Mouse (Mus musculus): ENCODE measurements around the gene Cep83.
"Not testable (repeated sequence)": the region's sequence is repeated elsewhere in the genome, so short reads cannot be mapped to it uniquely, and the experiment has no call there.

Cep83 gene

DNA sequence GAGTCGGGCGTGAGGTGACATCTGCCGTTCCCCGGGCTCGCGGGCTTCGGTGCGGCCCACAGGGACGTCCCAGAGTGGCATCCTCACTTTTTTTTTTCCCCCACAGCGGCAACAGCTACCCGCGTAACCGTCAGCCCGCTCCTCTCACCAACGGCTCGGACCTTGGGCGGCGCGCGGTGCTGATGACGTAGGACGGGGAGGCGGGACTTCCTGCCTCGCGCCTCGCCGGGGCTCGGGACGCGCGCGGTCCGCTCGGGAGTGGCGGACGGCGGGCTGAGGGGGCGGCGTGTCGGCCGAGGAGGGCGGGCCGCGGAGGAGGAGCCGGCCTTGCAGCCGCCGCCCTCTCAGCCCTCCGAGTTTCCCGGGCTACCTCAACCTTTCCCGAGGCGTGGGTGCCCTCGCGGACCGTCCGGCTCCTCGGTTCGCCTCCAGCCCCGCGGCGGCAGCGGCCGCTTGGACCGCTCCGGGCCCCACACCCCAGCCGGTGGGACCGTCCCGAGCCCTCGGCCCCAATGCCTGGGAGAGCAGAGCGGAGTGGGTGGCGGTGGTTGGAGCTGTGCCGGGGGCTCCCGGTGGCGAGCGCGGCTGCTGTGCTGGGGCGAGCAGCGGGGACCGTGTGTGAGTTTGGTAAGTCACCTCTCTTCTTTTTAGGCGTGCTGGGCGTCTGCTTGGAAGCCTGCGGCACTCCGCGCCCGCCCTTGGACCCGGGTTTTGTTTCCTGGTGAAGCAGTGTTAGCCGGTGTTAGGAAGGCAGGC is at the start of gene Cep83:
TSS of gene Cep83 (plus strand) at position 235 of the 756 bp plus-strand sequence.
- peak; percentile 71 for DNase-seq (ENCODE audit: low read depth, low spot score)

GRCm38 (mm10) chr10:94639281-94639680 is 49.2 kb upstream of the Cep83 start:
- no peak for DNase-seq (ENCODE audit: low read depth, low spot score)

DNA sequence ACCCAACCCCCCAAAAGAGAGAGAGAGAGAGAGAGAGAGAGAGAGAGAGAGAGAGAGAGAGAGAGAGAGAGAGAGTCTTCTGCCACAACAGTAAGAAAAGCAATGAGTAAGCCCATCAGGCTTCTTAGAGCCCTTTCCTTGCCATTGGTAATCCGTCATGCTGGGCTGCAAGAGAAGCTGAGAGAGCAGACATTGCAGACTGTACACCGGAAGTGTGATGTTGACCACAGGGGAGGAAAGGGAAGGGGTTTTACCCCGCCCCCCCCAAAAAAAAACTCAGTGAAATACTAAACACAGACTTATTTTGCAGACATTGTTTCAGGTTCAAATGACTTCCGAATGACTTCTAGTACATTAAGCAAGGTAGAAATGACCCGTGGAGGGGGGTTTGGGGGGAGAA is 48.4 kb upstream of the Cep83 start:
- no peak for DNase-seq (ENCODE audit: low read depth, low spot score)

GRCm38 (mm10) chr10:94664036-94664435 is 24.4 kb upstream of the Cep83 start:
- no peak for DNase-seq (ENCODE audit: low read depth, low spot score)

GRCm38 (mm10) chr10:94664455-94664854 is 24.0 kb upstream of the Cep83 start:
- no peak for DNase-seq (ENCODE audit: low read depth, low spot score)

GRCm38 (mm10) chr10:94668147-94668546 is 20.3 kb upstream of the Cep83 start:
- no peak for DNase-seq (ENCODE audit: low read depth, low spot score)

DNA sequence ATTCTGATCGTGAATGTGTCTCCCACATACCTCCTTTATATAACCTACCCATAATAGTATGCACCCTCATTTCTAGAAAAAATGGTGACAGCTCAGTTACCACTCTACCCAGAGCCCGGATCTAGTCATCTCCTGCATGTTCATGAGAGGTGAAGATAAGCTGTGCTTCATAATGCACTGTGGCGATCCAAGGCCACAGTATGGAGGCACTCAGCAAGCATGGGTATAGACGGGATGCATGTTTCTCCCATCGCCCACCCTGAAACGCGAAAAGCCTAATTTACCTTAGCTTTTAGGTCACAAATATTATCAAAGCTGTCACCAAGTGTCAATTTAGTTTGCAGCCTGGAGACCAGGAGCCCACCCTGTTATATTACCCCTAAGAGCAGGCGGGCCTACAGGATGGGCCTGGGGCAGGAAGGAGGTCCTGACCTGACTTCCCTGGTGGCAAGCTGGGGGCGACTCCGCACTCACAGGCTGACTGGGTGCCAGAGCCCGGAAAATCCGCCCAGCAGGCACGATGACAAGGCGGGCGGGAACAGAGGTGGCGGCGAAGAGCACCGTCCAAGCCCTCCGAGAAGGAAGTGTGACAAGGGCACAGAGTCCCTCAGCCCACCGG is 544 bp upstream of the Cep83 start:
- peak; percentile 22 for DNase-seq (ENCODE audit: low read depth, low spot score)

- no peak for DNase-seq (ENCODE audit: low read depth, low spot score)
These were observed 689 bp downstream of the Cep83 start for GRCm38 (mm10) chr10:94689176-94689510.

GRCm38 (mm10) chr10:94690376-94690775 is 1.9 kb downstream of the Cep83 start:
- DNase-seq (ENCODE audit: low read depth, low spot score) = no peak

DNA sequence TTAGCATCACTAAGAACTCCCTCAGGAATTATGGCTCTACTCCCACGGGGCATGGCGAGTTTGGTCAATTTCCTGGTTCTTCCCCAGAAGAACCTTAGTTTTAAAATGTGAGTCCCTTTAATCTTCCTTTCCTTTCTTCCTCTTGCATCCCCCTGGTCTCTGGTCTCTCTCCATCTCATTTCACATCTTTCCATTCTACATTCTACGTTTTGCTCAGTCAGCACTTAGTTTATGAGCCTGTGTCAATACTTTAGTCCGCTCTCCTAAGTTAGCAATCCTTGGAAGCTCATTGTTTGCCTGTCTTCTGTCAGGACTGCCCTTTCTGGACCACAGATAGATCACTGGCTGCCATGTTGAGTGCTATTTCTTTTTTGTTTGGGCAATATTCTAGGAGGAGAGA is 3.7 kb downstream of the Cep83 start:
- no peak for DNase-seq (ENCODE audit: low read depth, low spot score)

GRCm38 (mm10) chr10:94705643-94706258 is 17.3 kb downstream of the Cep83 start:
- no peak for DNase-seq (ENCODE audit: low read depth, low spot score)

DNA sequence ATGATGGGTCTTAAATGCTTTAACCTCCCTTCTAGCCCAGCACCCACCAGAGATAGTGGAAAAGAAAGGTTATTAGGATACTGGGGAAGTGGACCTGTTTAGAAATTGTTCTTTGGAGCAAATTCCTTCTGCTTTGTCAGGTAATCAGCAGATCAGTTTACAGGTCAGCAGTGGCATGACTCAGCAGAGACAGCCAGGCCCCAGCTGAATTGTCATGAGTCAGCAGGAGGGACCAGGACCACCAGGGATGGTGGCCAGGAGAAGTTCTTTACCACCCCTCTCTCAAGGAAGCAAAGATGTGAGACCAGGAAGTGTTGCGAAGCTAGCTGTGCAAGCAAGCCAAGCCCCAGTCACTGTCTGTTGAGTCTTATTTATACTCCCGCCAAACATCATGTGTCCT is 18.2 kb downstream of the Cep83 start:
- no peak for DNase-seq (ENCODE audit: low read depth, low spot score)

DNA sequence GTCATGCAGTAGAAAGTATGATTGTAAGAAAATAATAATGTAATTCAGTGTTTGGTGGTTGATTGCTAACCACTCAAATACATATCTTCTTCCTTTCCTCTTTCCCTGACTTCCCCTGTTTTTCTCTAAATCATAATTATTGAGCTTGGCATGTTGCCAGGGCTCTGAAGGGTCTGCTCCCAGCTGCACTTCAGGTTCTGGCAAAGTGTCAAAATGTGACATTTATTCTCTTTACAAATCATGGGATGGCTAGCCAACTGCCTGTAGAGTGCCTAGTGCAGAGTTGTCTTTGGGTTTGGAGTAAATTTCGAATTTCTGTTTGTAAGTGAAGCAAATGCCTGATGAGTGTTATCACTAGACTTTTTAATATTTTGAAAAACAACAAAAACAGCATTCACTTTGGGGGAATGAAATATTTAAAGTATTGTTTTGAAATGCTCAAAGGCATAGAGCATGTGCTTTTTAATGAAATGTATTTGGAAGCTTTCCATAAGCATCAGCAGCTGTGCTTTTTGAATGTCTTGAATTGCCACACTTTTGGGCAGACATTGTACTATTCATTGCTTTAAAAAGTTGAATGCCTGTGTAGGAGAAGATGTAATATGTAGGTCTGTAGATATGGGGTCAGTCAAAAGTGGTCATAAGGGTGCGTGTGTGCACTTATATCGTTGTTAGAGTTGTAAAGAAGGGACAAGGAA is 21.3 kb downstream of the Cep83 start:
- no peak for DNase-seq (ENCODE audit: low read depth, low spot score)

GRCm38 (mm10) chr10:94710320-94710695 is 21.9 kb downstream of the Cep83 start:
- no peak for DNase-seq (ENCODE audit: low read depth, low spot score)

DNA sequence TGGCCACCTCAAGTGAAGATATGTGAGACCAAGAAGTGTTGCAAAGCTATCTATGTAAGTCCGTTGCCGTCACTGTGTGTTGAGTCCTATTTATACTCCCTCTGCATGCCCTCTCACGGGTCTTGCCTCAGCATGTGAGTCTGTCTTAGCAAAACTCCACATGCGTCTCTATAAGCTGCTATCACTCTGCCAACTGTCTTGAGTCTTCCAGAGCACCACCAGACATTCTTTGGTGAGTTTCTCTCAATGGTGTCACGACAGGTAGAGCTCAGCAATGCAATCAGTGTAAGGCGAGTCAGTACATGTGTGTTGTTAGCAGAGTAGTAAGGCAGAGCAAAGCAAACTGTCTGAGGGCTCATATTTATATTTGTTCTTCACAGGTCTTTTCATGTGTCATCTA is 31.8 kb downstream of the Cep83 start:
- DNase-seq (ENCODE audit: low read depth, low spot score) = no peak

DNA sequence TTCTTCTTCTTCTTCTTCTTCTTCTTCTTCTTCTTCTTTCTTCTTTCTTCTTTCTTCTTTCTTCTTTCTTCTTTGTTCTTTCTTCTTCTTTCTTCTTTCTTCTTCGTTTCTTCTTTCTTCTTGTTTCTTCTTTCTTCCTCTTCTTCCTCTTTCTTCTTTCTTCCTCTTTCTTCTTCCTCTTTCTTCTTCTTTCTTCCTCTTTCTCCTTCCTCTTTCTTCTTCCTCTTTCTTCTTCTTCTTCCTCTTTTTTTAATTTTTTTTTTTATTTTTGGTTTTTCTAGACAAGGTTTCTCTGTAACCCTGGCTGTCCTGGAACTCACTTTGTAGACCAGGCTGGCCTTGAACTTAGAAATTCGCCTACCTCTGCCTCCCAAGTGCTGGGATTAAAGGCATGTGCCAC is 39.6 kb downstream of the Cep83 start:
- DNase-seq (ENCODE audit: low read depth, low spot score) = not testable (repeated sequence)

GRCm38 (mm10) chr10:94730445-94730844 is 42.0 kb downstream of the Cep83 start:
- no peak for DNase-seq (ENCODE audit: low read depth, low spot score)

DNA sequence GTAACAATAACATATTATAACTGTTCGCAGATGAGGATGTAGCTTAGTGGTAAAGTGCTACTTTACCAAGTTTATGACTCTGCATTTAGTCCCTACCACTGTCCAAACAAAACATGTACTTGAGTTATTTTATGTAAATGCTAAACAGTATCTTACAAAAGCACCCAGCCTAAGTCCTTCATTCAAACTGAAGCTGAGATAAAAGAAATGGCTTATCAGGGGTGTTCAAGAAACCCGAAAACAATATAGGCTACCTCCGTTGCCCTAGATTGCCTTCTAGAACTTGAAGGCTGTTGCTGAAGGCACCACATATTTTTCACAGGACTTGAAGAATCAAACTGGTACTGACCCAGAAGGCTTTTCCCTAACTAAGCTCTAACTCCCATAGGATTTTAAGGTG is 46.4 kb downstream of the Cep83 start:
- no peak for DNase-seq (ENCODE audit: low read depth, low spot score)

- DNase-seq (ENCODE audit: low read depth, low spot score) = no peak
These were observed 51.8 kb downstream of the Cep83 start for GRCm38 (mm10) chr10:94740221-94740620.

DNA sequence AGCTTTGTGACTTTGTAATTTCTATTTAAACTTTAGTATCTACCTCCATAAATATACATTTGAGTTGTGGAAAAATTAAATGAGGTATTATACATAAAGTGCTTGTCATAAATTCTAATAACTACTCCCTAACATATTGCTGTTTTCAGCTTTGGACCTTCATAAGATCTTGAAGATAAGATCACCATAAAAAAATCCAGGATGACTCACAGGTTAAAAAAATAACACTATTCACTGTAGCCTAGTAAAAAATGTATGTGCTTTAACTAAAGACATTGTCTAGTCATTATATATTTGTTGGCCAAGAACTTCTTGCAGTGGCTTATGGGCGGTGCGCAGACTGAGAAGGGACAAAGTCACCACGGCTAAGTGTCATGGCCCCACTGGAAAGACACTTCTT is 53.0 kb downstream of the Cep83 start:
- DNase-seq (ENCODE audit: low read depth, low spot score) = no peak

- DNase-seq (ENCODE audit: low read depth, low spot score) = no peak
These were observed 58.6 kb downstream of the Cep83 start for GRCm38 (mm10) chr10:94747011-94747410.

- DNase-seq (ENCODE audit: low read depth, low spot score) = no peak
These were observed 83.0 kb downstream of the Cep83 start for GRCm38 (mm10) chr10:94771496-94771895.

DNA sequence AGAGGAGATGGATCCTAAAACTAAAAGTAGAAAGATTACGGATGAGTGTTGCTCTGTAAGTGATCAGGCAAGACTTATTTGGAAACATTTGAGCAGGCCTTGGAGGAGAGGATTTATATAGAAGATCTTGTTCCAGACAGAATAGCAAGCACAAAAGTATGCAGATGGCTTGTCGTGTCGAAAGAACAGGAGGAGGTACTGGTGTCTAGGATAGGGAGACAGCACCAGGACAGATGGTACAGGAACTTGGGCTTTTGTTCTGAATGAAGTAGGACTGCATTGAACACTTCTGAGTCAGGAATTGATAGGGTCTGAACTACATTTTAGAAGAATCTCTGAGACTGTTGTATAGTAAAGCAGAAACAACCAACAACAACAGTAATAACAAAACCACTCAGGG is 89.1 kb downstream of the Cep83 start:
- DNase-seq (ENCODE audit: low read depth, low spot score) = no peak

Measured in WW6 (cell line).